Mouse (Mus musculus): ENCODE data around the gene Gm37240.

Gene Gm37240

GRCm38 (mm10) chr3:84930683-84931082, 956.6 kb downstream of the Gm37240 start:
- no peak for DNase-seq

- DNase-seq = no peak
These were observed 958.1 kb downstream of the Gm37240 start for GRCm38 (mm10) chr3:84929171-84929570.

GRCm38 (mm10) chr3:84927901-84928300, 959.4 kb downstream of the Gm37240 start:
- DNase-seq = no peak

- DNase-seq = no peak
These were observed 960.0 kb downstream of the Gm37240 start for GRCm38 (mm10) chr3:84927168-84927794.

- DNase-seq = peak; percentile 14
These were observed 961.2 kb downstream of the Gm37240 start for GRCm38 (mm10) chr3:84926140-84926539.

GRCm38 (mm10) chr3:84925229-84925628, 962.1 kb downstream of the Gm37240 start:
- no peak for DNase-seq

GRCm38 (mm10) chr3:84923670-84924069, 963.6 kb downstream of the Gm37240 start:
- DNase-seq = no peak

- DNase-seq = no peak
These were observed 964.1 kb downstream of the Gm37240 start for GRCm38 (mm10) chr3:84923256-84923655.

GRCm38 (mm10) chr3:84921704-84922420, 965.5 kb downstream of the Gm37240 start:
- peak; percentile 44 for DNase-seq

- no peak for DNase-seq
These were observed 969.2 kb downstream of the Gm37240 start for GRCm38 (mm10) chr3:84917903-84918679.

GRCm38 (mm10) chr3:84914284-84914683, 973.0 kb downstream of the Gm37240 start:
- no peak for DNase-seq

- DNase-seq = peak; percentile 34
These were observed 980.8 kb downstream of the Gm37240 start for GRCm38 (mm10) chr3:84906528-84906927.

GRCm38 (mm10) chr3:84897952-84898351, 989.4 kb downstream of the Gm37240 start:
- no peak for DNase-seq

- no peak for DNase-seq
These were observed 996.3 kb downstream of the Gm37240 start for GRCm38 (mm10) chr3:84890983-84891382.

- peak; percentile 47 for DNase-seq
These were observed 997.7 kb downstream of the Gm37240 start for GRCm38 (mm10) chr3:84889648-84890047.

- peak; percentile 15 for DNase-seq
These were observed 1003.4 kb downstream of the Gm37240 start for GRCm38 (mm10) chr3:84883817-84884483.

- DNase-seq = no peak
These were observed 1011.1 kb downstream of the Gm37240 start for GRCm38 (mm10) chr3:84876211-84876610.

GRCm38 (mm10) chr3:84875306-84875705, 1012.0 kb downstream of the Gm37240 start:
- DNase-seq = no peak

- no peak for DNase-seq
These were observed 1017.2 kb downstream of the Gm37240 start for GRCm38 (mm10) chr3:84870126-84870525.

GRCm38 (mm10) chr3:84867991-84868390, 1019.3 kb downstream of the Gm37240 start:
- DNase-seq = no peak

GRCm38 (mm10) chr3:84867434-84867975, 1019.8 kb downstream of the Gm37240 start:
- DNase-seq = no peak

GRCm38 (mm10) chr3:84866866-84867265, 1020.5 kb downstream of the Gm37240 start:
- DNase-seq = no peak

GRCm38 (mm10) chr3:84865684-84866083, 1021.6 kb downstream of the Gm37240 start:
- DNase-seq = no peak
